Mouse (Mus musculus) forebrain, embryonic 14.5 days (tissue): ENCODE measurements around the gene Vpreb3. TPM values are rescaled to one million over a fixed set of nuclear protein-coding genes. Genes with fewer than 3 reads are reported as not detected.

Source experiments
- ATAC-seq: fragments of 200-750 bp; cut with Nextera tagmentation; 2 replicates; pipeline ENCODE4 v1.8.0; 2017; ENCODE audit warnings: mild to moderate bottlenecking, moderate library complexity
- DNase-seq: peaks from one replicate; pipeline ENCODE4 v3.0.0-alpha.2; 2015; ENCODE audit warnings: low spot score
- H3K27ac ChIP-seq: fragments of 300-500 bp; sonication (generic); 2 replicates; pipeline ENCODE4 v1.5.1; 2014; ENCODE audit warnings: low read depth, mild to moderate bottlenecking, control low read depth, low read length, moderate library complexity
- H3K27me3 ChIP-seq: fragments of 300-500 bp; sonication (generic); replicated peaks from 2 replicates; pipeline ENCODE4 v1.6.1; 2014; ENCODE audit warnings: low read length, control low read depth, mixed read lengths; ENCODE audit not compliant: control insufficient read depth, insufficient read depth
- H3K36me3 ChIP-seq: fragments of 300-500 bp; sonication (generic); 2 replicates; pipeline ENCODE4 v1.6.1; 2014; ENCODE audit warnings: low read length, control low read depth; ENCODE audit not compliant: control insufficient read depth, insufficient read depth
- H3K4me1 ChIP-seq: fragments of 300-500 bp; sonication (generic); 2 replicates; pipeline ENCODE4 v1.6.1; 2014; ENCODE audit warnings: antibody characterized with exemption, low read length, control low read depth; ENCODE audit not compliant: control insufficient read depth, insufficient read depth
- H3K4me2 ChIP-seq: fragments of 300-500 bp; sonication (generic); 2 replicates; pipeline ENCODE4 v1.6.1; 2014; ENCODE audit warnings: mild to moderate bottlenecking, control low read depth, low read length
- H3K4me3 ChIP-seq: fragments of 300-500 bp; sonication (generic); 2 replicates; pipeline ENCODE4 v1.5.1; 2014; ENCODE audit warnings: low read depth, low read length, control low read depth
- H3K9ac ChIP-seq: fragments of 300-500 bp; sonication (generic); 2 replicates; pipeline ENCODE4 v1.6.1; 2014; ENCODE audit warnings: mild to moderate bottlenecking, low read length, control low read depth, moderate library complexity
- H3K9me3 ChIP-seq: fragments of 300-500 bp; sonication (generic); replicated peaks from 2 replicates; pipeline ENCODE4 v1.6.1; 2016; ENCODE audit warnings: low read length, control low read depth, mixed read lengths; ENCODE audit not compliant: control insufficient read depth
- WGBS: fragments of 180-500 bp; shearing (Covaris S2); extraction: QIAGEN DNeasy Blood & Tissue Kit; methylation state at CpG from one replicate; pipeline ENCODE4 v1.1.7; 2014; 5-methylcytosine and 5-hydroxymethylcytosine counted together
- polyA plus RNA-seq: library from polyadenylated mRNA; unstranded; fragments of >200 nt; fragmentation: Nextera tagmentation; extraction: Ambion mirVana; gene quantifications from 2 replicates; pipeline ENCODE4 v1.2.1, GENCODE M21; 2014

Gene Vpreb3
- polyA plus RNA-seq, 1 experiment from 2014 or later = not detected

GRCm38 (mm10) chr10:75936909-75937667 lies 5.8 kb upstream of the Vpreb3 start:
- H3K9ac ChIP-seq = no peak overlapping the region
- H3K4me2 ChIP-seq = no peak overlapping the region
- ATAC-seq (no peak), DNase-seq (no peak)
- H3K36me3 ChIP-seq = no peaks in the 10 kb centered on the region
- H3K9me3 ChIP-seq = no peaks in the 10 kb centered on the region
- H3K4me1 ChIP-seq = peaks cover 11% of the 10 kb centered on the region
- 39% methylated on average over 18 of the region's 18 CpGs for WGBS
- peaks cover 23% of the 10 kb centered on the region for H3K27me3 ChIP-seq
- H3K27ac ChIP-seq = no peak overlapping the region
- no peak overlapping the region for H3K4me3 ChIP-seq

- Histone ChIP-seq H3K9ac (no peak overlapping the region), H3K4me1 (peaks cover 7% of the 10 kb centered on the region; the same call in 1 of the 2 replicates), H3K27ac (no peak overlapping the region), H3K27me3 (peaks cover 19% of the 10 kb centered on the region), H3K36me3 (no peaks in the 10 kb centered on the region), H3K4me3 (no peak overlapping the region), H3K4me2 (no peak overlapping the region), H3K9me3 (no peaks in the 10 kb centered on the region)
- WGBS = 58% methylated on average over 10 of the region's 10 CpGs
- DNase-seq (no peak), ATAC-seq (no peak)
Observed at GRCm38 (mm10) chr10:75937851-75938643, 4.8 kb upstream of the Vpreb3 start.

- Histone ChIP-seq H3K9me3 (no peaks in the 10 kb centered on the region), H3K4me3 (no peak overlapping the region), H3K27me3 (peaks cover 18% of the 10 kb centered on the region), H3K27ac (no peak overlapping the region), H3K36me3 (no peaks in the 10 kb centered on the region), H3K9ac (no peak overlapping the region), H3K4me2 (no peak overlapping the region), H3K4me1 (peaks cover 11% of the 10 kb centered on the region; the same call in 1 of the 2 replicates)
- WGBS = 55% methylated on average over 9 of the region's 9 CpGs
- ATAC-seq = no peak
- no peak for DNase-seq
Observed at GRCm38 (mm10) chr10:75939481-75940234, 3.2 kb upstream of the Vpreb3 start.

- Histone ChIP-seq H3K9ac (no peak within 1 kb of the TSS), H3K27ac (no peak within 1 kb of the TSS), H3K36me3 (no peaks in the 10 kb centered on the region), H3K27me3 (peaks cover 16% of the 10 kb centered on the region), H3K4me2 (no peak within 1 kb of the TSS), H3K4me3 (no peak within 1 kb of the TSS), H3K4me1 (peaks cover 9% of the 10 kb centered on the region; the same call in 1 of the 2 replicates), H3K9me3 (no peaks in the 10 kb centered on the region)
- ATAC-seq (no peak), DNase-seq (no peak)
- 89% methylated on average over 5 of the region's 5 CpGs for WGBS
Observed at GRCm38 (mm10) chr10:75940520-75940919, 2.3 kb upstream of the Vpreb3 start, which contains the start of gene Gm867. Gene Gm867, minus strand, starts transcription at chr10:75940672.

GRCm38 (mm10) chr10:75941042-75941824 lies 1.6 kb upstream of the Vpreb3 start:
- Histone ChIP-seq H3K4me3 (no peak overlapping the region), H3K9ac (no peak overlapping the region), H3K36me3 (no peaks in the 10 kb centered on the region), H3K27me3 (peaks cover 9% of the 10 kb centered on the region), H3K27ac (no peak overlapping the region), H3K4me2 (no peak overlapping the region), H3K4me1 (peaks cover 5% of the 10 kb centered on the region; the same call in 1 of the 2 replicates), H3K9me3 (no peaks in the 10 kb centered on the region)
- DNase-seq (no peak), ATAC-seq (no peak)
- 54% methylated on average over 9 of the region's 9 CpGs for WGBS

GRCm38 (mm10) chr10:75944066-75944772 lies 1.4 kb downstream of the Vpreb3 start:
- Histone ChIP-seq H3K4me1 (peaks cover 5% of the 10 kb centered on the region; the same call in 1 of the 2 replicates), H3K4me2 (no peak overlapping the region), H3K27me3 (no peaks in the 10 kb centered on the region), H3K9ac (no peak overlapping the region), H3K27ac (no peak overlapping the region), H3K4me3 (no peak overlapping the region), H3K36me3 (no peaks in the 10 kb centered on the region), H3K9me3 (no peaks in the 10 kb centered on the region)
- no peak; the same call in 1 of the 2 replicates for ATAC-seq
- peak; percentile 66 for DNase-seq
- WGBS = 21% methylated on average over 11 of the region's 11 CpGs

GRCm38 (mm10) chr10:75945213-75945612 lies 2.4 kb downstream of the Vpreb3 start:
- no peaks in the 10 kb centered on the region; the same call in 1 of the 2 replicates for H3K27me3 ChIP-seq
- ATAC-seq (no peak), DNase-seq (no peak)
- H3K36me3 ChIP-seq = no peaks in the 10 kb centered on the region
- H3K9ac ChIP-seq = no peak overlapping the region
- peaks cover 5% of the 10 kb centered on the region; the same call in 1 of the 2 replicates for H3K4me1 ChIP-seq
- no peak overlapping the region for H3K4me3 ChIP-seq
- no peak overlapping the region for H3K27ac ChIP-seq
- no peaks in the 10 kb centered on the region for H3K9me3 ChIP-seq
- 93% methylated on average over 7 of the region's 7 CpGs for WGBS
- H3K4me2 ChIP-seq = no peak overlapping the region
